Mouse (Mus musculus): ENCODE results near the gene Caprin2.
A peak's percentile ranks its signal among the peaks of the same experiment; 100 is the strongest.
"Not testable (repeated sequence)": the region's sequence is repeated elsewhere in the genome, so short reads cannot be mapped to it uniquely, and the experiment has no call there.

Gene Caprin2

DNA sequence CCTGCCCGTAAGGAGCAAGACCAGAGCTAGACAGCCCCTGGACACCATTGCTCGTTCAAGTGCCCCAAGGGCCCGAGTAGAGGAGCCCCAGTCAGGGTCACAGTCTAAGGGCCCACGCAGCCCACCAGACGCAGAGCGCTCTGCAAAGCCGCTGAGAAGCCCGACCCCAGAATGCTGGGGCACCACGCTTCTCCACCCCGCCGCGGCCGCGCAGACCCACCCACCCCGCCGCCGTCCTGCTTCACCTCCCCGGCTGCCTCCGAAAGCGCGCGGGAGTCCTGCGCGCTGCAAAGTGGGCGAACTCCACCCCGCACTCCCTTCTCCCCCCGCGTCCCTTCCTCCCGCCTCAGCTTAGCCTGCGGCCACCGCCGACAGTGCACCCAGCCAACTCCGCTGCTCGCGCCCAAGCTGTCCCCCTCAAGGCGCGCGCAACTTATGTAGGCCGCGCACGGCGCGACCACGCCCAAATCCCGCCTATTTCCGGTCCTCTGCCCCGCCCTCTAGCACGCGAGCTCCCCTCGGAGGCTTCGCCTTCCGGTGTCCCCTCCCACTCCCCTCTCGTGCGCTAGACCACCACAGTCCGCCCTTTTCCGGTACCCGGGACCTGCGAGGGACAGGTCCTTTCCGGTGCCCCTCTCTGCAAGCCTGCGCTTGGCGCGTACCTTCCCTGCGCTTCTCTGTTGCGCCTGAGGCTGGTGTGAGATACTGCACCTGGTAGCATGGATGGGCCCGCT is at the start of gene Caprin2:
Gene Caprin2, minus strand, starts transcription at position 465 of the 734 bp plus-strand sequence.
- DNase-seq (ENCODE audit: low spot score in 2 of 2), result peak; percentile 88 to 90

GRCm38 (mm10) chr6:148944767-148945508 is 48.9 kb upstream of the Caprin2 start:
- DNase-seq (ENCODE audit: low spot score in 2 of 2), result peak; percentile 58 to 64

DNA sequence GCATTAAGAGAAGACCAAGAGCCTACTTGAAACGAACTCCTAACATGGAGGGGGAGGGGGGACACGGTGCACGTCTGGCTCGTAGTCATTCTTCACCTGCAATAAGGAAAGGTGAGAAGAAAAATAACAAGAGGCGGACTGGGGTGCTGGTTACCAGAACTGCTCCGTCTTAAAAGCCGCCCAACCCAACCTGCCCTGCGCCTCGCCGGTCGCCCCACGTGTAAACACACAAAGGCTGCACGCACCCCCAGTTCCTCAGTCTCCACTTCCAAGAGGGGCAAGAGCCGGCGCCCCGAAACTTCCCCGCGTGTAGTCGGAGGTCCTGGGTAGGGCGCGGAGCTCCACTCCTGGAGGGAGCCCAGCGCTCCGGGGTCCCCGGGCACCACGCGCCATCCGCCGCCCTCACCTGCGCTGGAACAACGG is 48.3 kb upstream of the Caprin2 start:
- DNase-seq (ENCODE audit: low spot score in 2 of 2), result no peak

DNA sequence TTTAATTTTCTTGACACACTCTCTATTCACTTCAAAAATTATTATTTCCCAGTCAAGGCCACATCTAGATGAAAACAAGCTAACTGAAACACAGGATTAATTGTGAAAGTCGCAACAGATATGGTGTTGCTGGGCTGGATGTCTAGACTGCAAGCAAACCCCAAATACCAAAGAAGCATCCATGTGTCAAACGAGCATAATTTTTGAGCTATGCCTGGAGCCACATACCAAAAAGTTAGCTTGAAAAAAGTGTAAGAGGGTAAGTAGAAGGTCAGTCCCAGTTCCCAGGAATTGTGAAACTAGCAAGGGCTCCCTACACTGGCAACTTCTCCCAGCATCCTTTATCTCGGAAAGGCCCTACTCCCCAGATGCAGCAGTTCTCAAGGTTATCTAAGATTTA is 47.7 kb upstream of the Caprin2 start:
- no peak for DNase-seq (ENCODE audit: low spot score in 2 of 2)

GRCm38 (mm10) chr6:148942406-148942805 is 46.4 kb upstream of the Caprin2 start:
- no peak for DNase-seq (ENCODE audit: low spot score in 2 of 2)

- no peak for DNase-seq (ENCODE audit: low spot score in 2 of 2)
Measured at GRCm38 (mm10) chr6:148941880-148942279, 45.8 kb upstream of the Caprin2 start.

DNA sequence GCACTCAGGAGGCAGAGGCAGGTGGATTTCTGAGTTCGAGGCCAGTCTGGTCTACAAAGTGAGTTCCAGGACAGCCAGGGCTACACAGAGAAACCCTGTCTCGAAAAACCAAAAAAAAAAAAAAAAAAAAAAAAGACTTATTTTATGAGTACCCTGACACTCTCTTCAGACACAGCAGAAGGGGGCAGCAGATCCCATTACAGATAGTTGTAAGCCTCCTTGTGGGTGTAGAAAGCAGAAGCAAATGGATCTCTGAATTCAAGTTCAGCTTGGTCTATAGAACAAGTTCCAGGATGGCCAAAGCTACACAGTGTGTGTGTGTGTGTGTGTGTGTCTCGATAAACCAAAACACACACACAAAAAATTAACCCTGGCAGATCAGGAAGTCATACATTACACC is 44.3 kb upstream of the Caprin2 start:
- not testable (repeated sequence) for DNase-seq (ENCODE audit: low spot score in 2 of 2)

GRCm38 (mm10) chr6:148937693-148938092 is 41.7 kb upstream of the Caprin2 start:
- DNase-seq (ENCODE audit: low spot score in 2 of 2), result no peak

- no peak for DNase-seq (ENCODE audit: low spot score in 2 of 2)
Measured at GRCm38 (mm10) chr6:148934961-148935590, 39.0 kb upstream of the Caprin2 start.

DNA sequence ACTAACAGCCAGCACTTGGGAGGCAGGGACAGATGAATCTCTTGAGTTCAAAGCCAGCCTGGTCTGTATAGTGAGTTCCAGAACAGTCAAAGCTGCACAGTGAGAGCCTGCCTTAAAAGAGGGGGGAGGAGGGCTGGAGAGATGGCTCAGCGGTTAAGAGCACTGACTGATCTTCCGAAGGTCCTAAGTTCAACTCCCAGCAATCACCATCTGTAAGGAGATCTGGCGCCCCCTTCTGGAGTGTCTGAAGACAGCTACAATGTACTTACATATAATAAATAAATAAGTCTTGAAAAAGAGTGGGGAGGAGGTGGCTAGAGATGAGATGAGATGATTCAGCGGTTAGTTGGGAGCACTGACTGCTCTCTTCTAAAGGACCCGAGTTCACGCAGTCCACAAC is 35.2 kb upstream of the Caprin2 start:
- DNase-seq (ENCODE audit: low spot score in 2 of 2), result no peak

GRCm38 (mm10) chr6:148918841-148919398 is 22.9 kb upstream of the Caprin2 start:
- DNase-seq (ENCODE audit: low spot score in 2 of 2), result no peak

- no peak for DNase-seq (ENCODE audit: low spot score in 2 of 2)
Measured at GRCm38 (mm10) chr6:148917672-148918071, 21.6 kb upstream of the Caprin2 start.

DNA sequence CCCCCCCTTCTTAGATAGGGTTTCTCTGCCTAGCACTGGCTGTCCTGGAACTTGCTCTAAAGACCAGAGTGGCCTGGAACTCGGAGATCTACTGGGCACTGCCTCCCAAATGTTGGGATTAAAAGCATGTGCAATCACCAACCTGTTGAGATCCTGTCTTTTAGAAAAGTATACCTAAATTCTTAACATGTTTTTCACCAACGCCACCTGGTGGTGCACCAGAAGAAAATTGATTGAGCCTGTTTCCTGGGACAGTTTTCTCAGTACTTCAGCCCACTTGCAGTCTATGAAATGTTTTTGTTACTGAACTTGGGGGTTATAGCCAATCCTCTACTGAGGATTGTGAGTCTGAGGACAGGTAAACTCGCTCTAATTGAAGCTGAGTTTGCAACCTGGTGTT is 20.8 kb upstream of the Caprin2 start:
- DNase-seq (ENCODE audit: low spot score in 2 of 2), result no peak

DNA sequence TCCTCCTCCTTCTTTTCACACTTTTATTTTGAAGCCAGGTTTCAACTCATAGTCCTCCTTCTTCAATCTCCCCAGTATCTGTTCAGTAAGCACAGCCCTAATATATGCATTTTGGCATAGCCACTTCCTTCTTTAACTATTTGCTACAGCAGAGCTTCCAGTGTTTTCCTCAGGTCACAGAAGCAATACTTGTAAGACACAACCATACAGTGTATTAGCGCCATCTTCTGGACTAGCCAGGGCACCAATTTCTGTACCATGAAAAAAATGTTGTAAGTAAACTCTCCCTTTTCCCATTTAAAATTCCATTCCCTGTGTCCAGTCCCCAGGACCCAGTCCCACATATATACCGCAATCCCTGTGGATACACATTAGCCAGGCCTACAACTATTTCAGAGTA is 17.9 kb upstream of the Caprin2 start:
- peak; percentile 13 to 15 for DNase-seq (ENCODE audit: low spot score in 2 of 2)

GRCm38 (mm10) chr6:148911906-148912305 is 15.9 kb upstream of the Caprin2 start:
- not testable (repeated sequence) for DNase-seq (ENCODE audit: low spot score in 2 of 2)

- DNase-seq (ENCODE audit: low spot score in 2 of 2), result no peak
Measured at GRCm38 (mm10) chr6:148906958-148907357, 10.9 kb upstream of the Caprin2 start.

DNA sequence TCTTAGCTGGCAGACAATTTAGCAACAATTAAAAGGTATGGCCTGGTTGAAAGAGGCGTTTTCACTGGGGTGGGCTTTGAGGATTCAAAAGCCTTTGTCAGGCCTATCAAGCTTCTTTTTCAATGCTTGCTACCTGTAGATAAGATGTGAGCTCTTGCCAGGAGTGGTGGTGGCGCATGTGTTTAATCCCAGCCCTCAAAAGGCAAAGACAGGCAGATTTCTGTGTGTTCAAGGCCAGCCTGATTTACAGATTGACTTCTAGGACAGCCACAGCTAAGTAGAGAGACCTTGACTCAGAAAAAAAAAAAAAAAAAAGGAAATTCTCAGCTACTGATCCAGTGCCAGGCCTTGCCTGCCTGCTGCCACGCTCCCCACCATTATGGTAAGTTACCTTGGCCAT is 6.7 kb upstream of the Caprin2 start:
- DNase-seq (ENCODE audit: low spot score in 2 of 2), result no peak

DNA sequence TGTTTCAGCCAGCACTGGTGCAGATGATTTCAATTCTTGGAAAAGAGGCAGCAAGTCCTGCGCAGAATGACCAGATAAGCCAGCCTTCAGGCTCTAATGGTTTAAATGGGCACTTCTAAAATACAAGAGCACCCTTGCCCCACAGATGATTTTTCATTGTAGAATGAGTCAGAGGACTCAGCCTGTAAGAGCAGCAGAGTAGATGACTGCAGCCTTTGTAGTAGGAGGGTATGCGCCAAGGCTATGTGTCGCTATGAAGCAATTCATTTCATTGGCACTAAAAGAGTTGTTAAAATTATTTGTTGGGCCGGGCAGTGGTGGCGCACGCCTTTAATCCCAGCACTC is 442 bp upstream of the Caprin2 start:
- no peak for DNase-seq (ENCODE audit: low spot score in 2 of 2)

- no peak for DNase-seq (ENCODE audit: low spot score in 2 of 2)
Measured at GRCm38 (mm10) chr6:148894888-148895772, 907 bp downstream of the Caprin2 start.

DNA sequence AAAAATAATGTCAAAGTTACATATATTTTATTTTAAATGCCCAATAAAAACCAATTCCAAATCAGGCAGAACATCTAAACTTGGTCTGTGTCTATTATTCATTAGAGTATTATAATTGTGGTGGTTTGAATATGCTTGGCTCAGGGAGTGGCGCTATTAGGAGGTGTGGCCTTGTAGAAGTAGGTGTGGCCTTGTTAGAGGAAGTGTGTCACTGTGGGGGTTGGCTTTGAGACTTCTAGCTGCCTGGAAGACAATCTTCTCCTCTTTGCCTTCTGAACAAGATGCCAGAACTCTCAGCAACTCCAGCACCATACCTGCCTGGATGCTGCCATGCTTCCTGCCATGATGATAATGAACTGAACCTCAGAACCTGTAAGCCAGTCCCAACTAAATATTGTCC is 22.1 kb downstream of the Caprin2 start:
- no peak for DNase-seq (ENCODE audit: low spot score in 2 of 2)

- DNase-seq (ENCODE audit: low spot score in 2 of 2), result no peak
Measured at GRCm38 (mm10) chr6:148845629-148846028, 50.4 kb downstream of the Caprin2 start.

Measured in urinary bladder, postnatal 36 days (tissue).